Mouse (Mus musculus): ENCODE data around the gene Itgb1. TPM values are rescaled to one million over a fixed set of nuclear protein-coding genes. Genes with fewer than 3 reads are reported as not detected.
A peak's percentile ranks its signal among the peaks of the same experiment; 100 is the strongest.

Itgb1 gene
- polyA plus RNA-seq (2015; fragmentation: Nextera tagmentation; extraction: Ambion mirVana) = 81.4 and 102 TPM in 2 replicates

DNA sequence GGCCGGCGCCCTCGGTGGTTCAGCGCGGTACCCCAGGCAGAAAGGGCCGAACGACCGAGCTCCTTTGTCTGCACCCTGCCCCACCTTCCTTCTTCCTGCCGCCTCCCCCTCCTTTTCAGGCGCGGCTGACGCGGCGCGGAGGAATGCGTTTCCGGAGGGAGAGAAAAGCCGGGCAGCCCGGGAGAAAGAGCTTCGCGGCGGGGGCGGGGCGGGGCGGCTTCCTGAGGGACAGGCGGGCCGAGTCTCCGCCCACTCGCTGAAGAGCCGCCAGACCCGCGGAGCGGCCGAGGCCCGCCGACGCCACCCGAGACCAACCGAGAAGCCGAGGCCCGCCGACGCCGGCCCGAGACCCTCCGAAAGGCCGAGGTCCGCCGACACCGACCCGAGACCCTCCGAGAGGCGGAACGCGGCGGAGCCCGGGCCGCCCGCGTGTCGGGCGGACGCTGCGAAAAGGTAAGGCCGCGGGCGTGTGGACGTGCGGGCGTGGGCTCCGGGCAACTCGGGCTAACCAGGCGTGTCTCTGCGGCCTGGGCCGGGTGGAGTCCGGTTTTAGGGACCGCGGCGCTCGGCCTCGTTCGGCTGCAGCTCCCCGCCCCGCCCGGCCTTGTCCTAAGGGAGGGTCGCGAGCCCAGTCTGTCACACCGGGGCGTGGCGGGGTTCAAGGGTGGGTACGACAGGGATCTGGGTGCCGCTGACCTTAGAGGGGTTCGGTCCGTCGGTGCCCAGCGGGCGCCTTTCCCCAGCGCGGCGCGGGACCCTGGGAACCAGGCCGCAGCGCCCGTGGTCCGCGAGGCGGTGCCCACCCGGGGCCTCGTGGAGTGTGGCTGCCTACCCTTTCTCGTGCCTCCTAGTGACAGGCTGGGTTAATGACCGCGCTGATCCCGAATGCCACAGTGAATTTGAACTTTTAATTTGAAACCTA lies at the start of gene Itgb1:
Itgb1 (plus strand) TSS at position 148 of the 922 bp plus-strand sequence.
- H3K27me3 ChIP-seq = no peaks in the 10 kb centered on the region
- H3K27ac ChIP-seq = peak within 1 kb of the TSS; percentile 97
- peak within 1 kb of the TSS; percentile 83 for H3K4me3 ChIP-seq (replicated peaks)
- DNase-seq (peak; percentile 82), ATAC-seq (ENCODE audit: low read depth) (peak; percentile 87)
- H3K4me1 ChIP-seq (replicated peaks) = peaks cover 52% of the 10 kb centered on the region
- under 1% methylated on average over 111 of the region's 113 CpGs for WGBS (ENCODE audit: insufficient replicate concordance)
- peak within 1 kb of the TSS; percentile 96 for H3K9ac ChIP-seq
- H3K36me3 ChIP-seq = no peaks in the 10 kb centered on the region
- H3K9me3 ChIP-seq (replicated peaks) = no peaks in the 10 kb centered on the region
- peak within 1 kb of the TSS; percentile 87 for H3K4me2 ChIP-seq

DNA sequence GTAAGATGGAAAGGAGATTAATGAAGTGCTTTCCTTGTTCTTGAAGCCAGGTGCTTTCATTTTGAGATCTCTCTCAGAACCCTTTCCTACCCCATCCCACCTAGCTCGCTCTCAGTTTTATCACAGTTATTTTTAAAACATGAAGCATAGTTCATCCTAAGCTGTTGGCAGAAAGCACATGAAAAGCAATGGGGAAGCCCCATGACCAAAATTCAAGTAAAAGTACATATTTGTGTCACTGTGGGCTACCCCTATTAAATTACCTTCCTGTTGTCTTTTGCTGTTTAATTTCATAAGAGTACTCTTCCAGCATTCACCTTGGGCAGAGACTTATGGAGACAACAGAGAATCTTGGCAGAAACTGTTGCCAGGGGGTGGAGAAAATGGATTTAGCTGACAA lies 42.4 kb upstream of the Itgb1 start:
- Histone ChIP-seq H3K4me3 (replicated peaks) (no peak overlapping the region), H3K9me3 (replicated peaks) (no peaks in the 10 kb centered on the region), H3K4me2 (no peak overlapping the region), H3K36me3 (no peaks in the 10 kb centered on the region), H3K27me3 (no peaks in the 10 kb centered on the region), H3K4me1 (replicated peaks) (no peaks in the 10 kb centered on the region), H3K9ac (no peak overlapping the region), H3K27ac (no peak overlapping the region)
- 53% methylated on average over 1 of the region's 1 CpGs for WGBS (ENCODE audit: insufficient replicate concordance)
- DNase-seq (no peak), ATAC-seq (ENCODE audit: low read depth) (no peak)

DNA sequence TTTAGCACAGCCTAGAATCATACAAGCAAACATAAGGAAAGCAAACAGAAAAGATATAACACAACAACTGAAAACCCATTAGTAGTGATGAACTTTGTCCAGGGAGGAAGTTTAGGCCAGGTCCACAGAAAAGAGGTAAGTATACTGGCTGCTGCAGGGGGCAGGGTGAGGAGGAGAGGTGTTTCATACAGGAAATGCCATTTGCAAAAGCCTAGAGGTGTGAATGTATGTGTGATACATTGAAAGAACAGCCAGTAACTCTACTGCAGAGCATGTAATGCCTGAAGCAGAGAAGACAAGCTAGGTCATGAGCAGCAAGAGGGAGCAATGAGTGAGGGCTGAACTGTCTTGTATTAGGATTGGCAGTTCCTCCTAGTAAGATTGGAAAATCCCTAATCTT lies 40.0 kb upstream of the Itgb1 start:
- Histone ChIP-seq H3K27ac (no peak overlapping the region), H3K9me3 (replicated peaks) (no peaks in the 10 kb centered on the region), H3K27me3 (no peaks in the 10 kb centered on the region), H3K36me3 (no peaks in the 10 kb centered on the region), H3K4me2 (no peak overlapping the region), H3K4me3 (replicated peaks) (no peak overlapping the region), H3K4me1 (replicated peaks) (peaks cover under 1% of the 10 kb centered on the region; the same call in 1 of the 2 replicates), H3K9ac (no peak overlapping the region)
- ATAC-seq (ENCODE audit: low read depth) = no peak
- no peak for DNase-seq

DNA sequence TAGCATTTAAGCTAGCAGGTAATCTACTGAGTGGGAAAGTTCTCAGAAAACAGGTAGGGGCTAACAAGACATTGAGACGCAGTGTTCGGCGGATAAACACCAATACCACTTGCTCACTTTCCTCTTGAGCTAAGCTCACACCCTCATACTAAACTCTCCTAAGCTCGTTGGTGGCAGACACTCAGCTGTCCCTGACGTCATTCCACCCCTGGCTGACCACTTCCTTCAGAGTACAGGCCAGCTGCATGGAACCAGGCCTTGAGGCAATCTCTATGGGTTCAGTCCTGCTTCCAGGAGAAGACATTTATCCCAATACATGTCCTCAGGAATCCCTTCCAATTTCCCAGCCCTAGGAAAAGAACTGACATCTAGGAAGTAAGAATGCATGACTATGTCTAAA lies 39.0 kb upstream of the Itgb1 start:
- Histone ChIP-seq H3K27me3 (no peaks in the 10 kb centered on the region), H3K4me1 (replicated peaks) (peaks cover 3% of the 10 kb centered on the region; the same call in 1 of the 2 replicates), H3K27ac (no peak overlapping the region), H3K4me2 (no peak overlapping the region), H3K9me3 (replicated peaks) (no peaks in the 10 kb centered on the region), H3K4me3 (replicated peaks) (no peak overlapping the region), H3K36me3 (no peaks in the 10 kb centered on the region), H3K9ac (no peak overlapping the region)
- DNase-seq (no peak), ATAC-seq (ENCODE audit: low read depth) (no peak)
- 58% methylated on average over 5 of the region's 5 CpGs for WGBS (ENCODE audit: insufficient replicate concordance)

DNA sequence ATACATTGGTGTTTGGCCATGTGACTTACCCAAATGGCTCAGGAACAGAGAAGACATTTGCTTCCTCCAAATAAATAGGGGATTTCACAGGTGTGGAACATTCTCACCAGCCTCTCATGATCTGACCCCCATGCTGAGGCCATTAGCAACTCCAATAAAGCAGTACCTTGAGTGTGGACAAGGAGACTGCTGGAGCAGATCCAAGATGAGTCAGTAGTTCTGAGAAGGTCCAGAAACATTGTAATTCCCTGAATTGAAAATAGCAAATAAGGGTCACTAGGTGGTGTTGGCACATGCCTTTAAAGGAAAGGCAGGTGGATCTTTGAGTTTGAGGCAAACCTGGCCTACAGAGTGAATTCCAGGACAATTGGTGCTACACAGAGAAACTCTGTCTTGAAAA lies 37.4 kb upstream of the Itgb1 start:
- Histone ChIP-seq H3K9ac (no peak overlapping the region), H3K27ac (no peak overlapping the region), H3K4me3 (replicated peaks) (no peak overlapping the region), H3K4me1 (replicated peaks) (peaks cover 3% of the 10 kb centered on the region; the same call in 1 of the 2 replicates), H3K36me3 (no peaks in the 10 kb centered on the region), H3K4me2 (no peak overlapping the region), H3K27me3 (no peaks in the 10 kb centered on the region), H3K9me3 (replicated peaks) (no peaks in the 10 kb centered on the region)
- DNase-seq (no peak), ATAC-seq (ENCODE audit: low read depth) (no peak)

DNA sequence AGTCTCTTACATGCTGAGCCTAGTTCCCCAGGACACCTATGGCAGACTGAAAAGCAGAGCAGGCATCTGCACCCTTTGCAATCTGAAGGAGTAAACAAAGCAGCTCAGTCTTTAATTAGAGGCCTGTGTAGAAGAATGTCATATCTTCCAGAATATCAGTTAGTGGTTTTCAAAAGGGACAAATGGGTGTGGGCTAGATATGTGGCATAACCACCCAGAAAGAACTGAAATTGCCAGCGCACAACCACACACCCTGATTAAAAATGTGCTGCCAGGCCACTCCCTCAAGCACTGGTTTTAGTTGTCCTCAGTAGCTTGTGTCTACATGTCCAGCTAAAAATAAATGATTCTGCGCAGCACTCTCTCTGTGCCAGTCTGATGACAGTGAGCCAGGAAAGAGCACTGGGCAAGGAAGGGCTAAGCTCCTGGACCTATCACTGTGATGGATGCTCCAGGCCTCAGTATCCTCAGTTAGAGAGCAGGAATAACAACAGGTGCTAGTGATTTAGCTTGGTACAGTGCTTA lies 35.1 kb upstream of the Itgb1 start:
- Histone ChIP-seq H3K27ac (no peak overlapping the region), H3K4me3 (replicated peaks) (no peak overlapping the region), H3K9ac (no peak overlapping the region), H3K36me3 (no peaks in the 10 kb centered on the region), H3K4me1 (replicated peaks) (peaks cover 24% of the 10 kb centered on the region), H3K9me3 (replicated peaks) (no peaks in the 10 kb centered on the region), H3K27me3 (no peaks in the 10 kb centered on the region), H3K4me2 (no peak overlapping the region)
- no peak for DNase-seq
- 53% methylated on average over 2 of the region's 2 CpGs for WGBS (ENCODE audit: insufficient replicate concordance)
- no peak for ATAC-seq (ENCODE audit: low read depth)

DNA sequence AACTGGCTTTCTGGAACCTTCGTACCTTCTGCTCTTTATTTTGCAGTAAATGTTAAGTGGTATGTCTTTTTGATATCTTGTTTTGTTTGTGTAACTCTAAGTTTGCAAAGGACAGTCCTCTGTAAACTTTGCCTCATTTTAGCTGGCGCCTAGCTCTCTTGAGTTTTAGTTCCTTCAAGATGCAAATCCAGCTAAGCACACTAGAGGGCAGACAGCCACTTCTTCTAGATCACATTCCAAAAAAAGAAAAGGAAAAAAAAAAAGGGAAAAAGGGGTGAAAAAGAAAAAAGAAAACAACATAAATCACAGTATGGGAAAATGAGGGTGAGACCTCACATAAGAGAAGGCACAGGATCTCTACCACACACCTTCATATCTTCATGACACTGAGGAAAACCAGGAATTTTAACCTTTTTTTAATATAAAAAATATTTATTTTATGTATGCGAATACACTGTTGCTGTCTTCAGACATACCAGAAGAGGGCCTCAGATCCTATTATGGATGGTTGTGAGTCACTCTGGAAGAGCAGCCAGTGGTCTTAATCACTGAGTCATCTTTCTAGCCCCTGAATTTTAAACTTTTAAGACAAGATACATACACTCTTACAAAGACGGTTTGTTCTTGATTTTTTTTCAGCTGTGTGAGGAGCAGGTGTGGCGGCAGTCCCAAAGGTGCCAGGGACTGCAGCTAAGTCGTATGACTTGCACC lies 32.9 kb upstream of the Itgb1 start:
- no peak for DNase-seq

DNA sequence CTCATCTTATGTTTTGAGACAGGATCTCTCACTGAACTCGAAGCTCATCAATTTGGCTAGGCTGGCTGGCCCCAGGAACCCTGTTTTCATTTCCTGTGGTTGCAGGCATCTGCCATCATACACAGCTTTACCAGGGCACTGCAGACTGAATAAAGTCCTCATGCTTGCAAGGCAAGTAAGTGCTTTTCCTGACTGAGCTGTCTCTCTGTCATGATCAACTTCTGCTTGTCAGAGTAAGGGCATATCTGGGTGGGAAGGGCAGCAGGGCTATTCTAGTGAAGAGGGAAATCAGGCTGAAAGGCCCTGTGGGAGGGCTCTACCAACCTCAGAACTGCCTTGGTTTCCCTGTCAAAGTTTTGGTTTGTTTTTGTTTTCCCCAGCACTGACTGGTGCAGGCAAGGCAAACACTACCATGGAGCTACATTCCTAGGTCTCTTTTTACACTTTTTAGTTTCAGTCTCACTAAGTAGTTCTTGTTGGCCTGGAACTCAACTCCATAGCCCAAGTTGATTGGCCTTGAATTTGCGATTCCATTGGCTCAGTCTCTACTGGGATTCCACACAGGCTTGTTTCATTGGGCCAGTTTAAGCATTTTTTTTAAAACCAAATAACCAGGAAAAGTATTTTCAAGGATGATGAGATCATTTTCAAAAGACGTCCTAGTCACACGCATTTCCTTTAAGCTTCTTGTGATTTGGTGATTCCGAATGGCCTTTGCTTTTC lies 31.7 kb upstream of the Itgb1 start:
- DNase-seq (no peak), ATAC-seq (ENCODE audit: low read depth) (no peak)
- H3K4me3 ChIP-seq (replicated peaks) = no peak overlapping the region
- peak overlapping the region; percentile 68 for H3K4me2 ChIP-seq
- H3K9me3 ChIP-seq (replicated peaks) = no peaks in the 10 kb centered on the region
- H3K27me3 ChIP-seq = no peaks in the 10 kb centered on the region
- no peak overlapping the region; the same call in 1 of the 2 replicates for H3K9ac ChIP-seq
- peak overlapping the region; percentile 83 for H3K27ac ChIP-seq
- WGBS (ENCODE audit: insufficient replicate concordance) = 25% methylated on average over 5 of the region's 5 CpGs
- no peaks in the 10 kb centered on the region for H3K36me3 ChIP-seq
- peaks cover 25% of the 10 kb centered on the region for H3K4me1 ChIP-seq (replicated peaks)

More for the DNA sequence above, 32.9 kb upstream of the Itgb1 start:
- H3K9ac ChIP-seq = no peak overlapping the region
- 44% methylated on average over 6 of the region's 6 CpGs for WGBS (ENCODE audit: insufficient replicate concordance)
- H3K4me1 ChIP-seq (replicated peaks) = peaks cover 25% of the 10 kb centered on the region
- no peaks in the 10 kb centered on the region for H3K36me3 ChIP-seq
- no peak overlapping the region for H3K4me3 ChIP-seq (replicated peaks)
- H3K9me3 ChIP-seq (replicated peaks) = no peaks in the 10 kb centered on the region
- no peak overlapping the region for H3K27ac ChIP-seq
- H3K4me2 ChIP-seq = no peak overlapping the region
- no peaks in the 10 kb centered on the region for H3K27me3 ChIP-seq
- ATAC-seq (ENCODE audit: low read depth) = no peak

DNA sequence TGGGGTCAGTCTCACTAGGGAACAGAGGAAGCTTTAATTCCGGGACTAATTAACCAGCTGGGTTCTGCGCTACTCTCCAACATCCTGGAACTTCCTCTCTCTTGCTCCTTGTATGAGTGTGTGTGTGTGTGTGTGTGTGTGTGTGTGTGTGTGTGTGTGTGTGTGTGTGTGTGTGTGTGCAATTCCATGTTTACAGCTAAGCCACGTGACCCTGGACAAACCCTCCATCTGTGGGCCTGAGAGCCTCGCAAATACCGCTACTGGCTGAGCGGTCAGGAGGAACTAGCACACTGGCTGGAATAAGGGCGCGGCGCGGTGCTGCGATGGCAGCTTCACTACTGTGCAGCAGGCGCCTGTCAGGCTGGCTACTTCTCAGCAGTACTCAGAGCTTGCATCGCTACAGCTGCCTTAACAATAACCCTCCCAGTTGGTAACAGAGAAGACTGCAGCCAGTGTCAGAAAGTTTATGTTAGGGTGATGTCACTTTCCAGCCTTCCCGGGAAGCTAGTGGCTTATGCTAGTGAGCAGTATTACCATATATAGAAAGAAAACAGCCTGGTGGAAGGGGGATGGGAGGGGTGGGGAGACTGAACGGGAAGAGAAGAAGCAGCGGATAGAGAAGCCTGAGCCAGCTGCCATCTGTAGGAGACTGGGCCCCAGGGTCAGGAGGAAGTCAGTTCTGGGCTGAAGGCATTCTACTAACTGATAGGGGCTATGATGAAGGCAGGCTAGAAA lies 30.9 kb upstream of the Itgb1 start:
- H3K4me1 ChIP-seq (replicated peaks) = peaks cover 25% of the 10 kb centered on the region
- DNase-seq = peak; percentile 34
- peak overlapping the region; percentile 68 for H3K4me2 ChIP-seq
- peak overlapping the region; percentile 83 for H3K27ac ChIP-seq
- H3K9ac ChIP-seq = peak overlapping the region; percentile 52
- peak overlapping the region; percentile 44 for H3K4me3 ChIP-seq (replicated peaks)
- no peaks in the 10 kb centered on the region for H3K36me3 ChIP-seq
- ATAC-seq (ENCODE audit: low read depth) = peak; percentile 88
- WGBS (ENCODE audit: insufficient replicate concordance) = 5% methylated on average over 16 of the region's 16 CpGs
- no peaks in the 10 kb centered on the region for H3K9me3 ChIP-seq (replicated peaks)
- no peaks in the 10 kb centered on the region for H3K27me3 ChIP-seq

DNA sequence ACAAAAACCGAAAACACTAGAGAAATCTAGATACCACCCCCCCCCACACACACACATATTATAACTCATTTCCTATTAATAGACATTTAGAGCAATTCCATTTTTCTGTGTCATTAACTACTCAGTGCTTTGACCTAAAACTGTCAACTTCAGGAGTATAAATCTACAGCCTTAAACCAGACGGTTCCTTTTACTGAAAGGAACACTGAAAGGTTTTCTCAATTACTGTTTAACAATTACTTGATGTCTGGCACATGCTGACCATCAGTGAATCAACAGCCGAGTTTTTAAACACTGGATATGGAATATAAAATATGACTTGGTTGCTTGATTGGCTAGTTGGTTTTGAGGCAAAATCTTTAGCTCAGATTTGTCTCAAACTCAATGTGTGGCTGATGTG lies 23.3 kb upstream of the Itgb1 start:
- WGBS (ENCODE audit: insufficient replicate concordance) = 55% methylated on average over 3 of the region's 3 CpGs
- no peaks in the 10 kb centered on the region for H3K9me3 ChIP-seq (replicated peaks)

More for the DNA sequence above, 23.3 kb upstream of the Itgb1 start:
- DNase-seq (no peak), ATAC-seq (ENCODE audit: low read depth) (no peak)
- Histone ChIP-seq H3K4me2 (no peak overlapping the region), H3K27ac (no peak overlapping the region), H3K4me1 (replicated peaks) (no peaks in the 10 kb centered on the region), H3K36me3 (no peaks in the 10 kb centered on the region), H3K4me3 (replicated peaks) (no peak overlapping the region), H3K27me3 (no peaks in the 10 kb centered on the region), H3K9ac (no peak overlapping the region)

All from liver, embryonic 13.5 days (tissue).